Comparison of ENCODE assay signal across 9 mouse cellular contexts in genomic region chr14:28639056-28639455, GRCm38 (mm10).
"Had no signal": no experiment of that assay in that cellular context is flagged by ENCODE, and none has a peak within 500 bp of the region (broad histone marks: within the 10 kb centered on the region; RNA-seq: fewer than 3 reads in every experiment).

No protein-coding gene starts in this region.

- H3K27me3 ChIP-seq: kidney, embryonic 15.5 days; limb, embryonic 15.5 days; midbrain, embryonic 13.5 days; stomach, embryonic 15.5 days had no signal

- H3K9me3 ChIP-seq: kidney, embryonic 15.5 days; limb, embryonic 15.5 days; midbrain, embryonic 13.5 days; stomach, embryonic 15.5 days had no signal

- H3K27ac ChIP-seq: kidney, embryonic 15.5 days; limb, embryonic 15.5 days; liver, embryonic 14.5 days; midbrain, embryonic 13.5 days; stomach, embryonic 15.5 days had no signal

- H3K4me1 ChIP-seq: kidney, embryonic 15.5 days; limb, embryonic 15.5 days; midbrain, embryonic 13.5 days; stomach, embryonic 15.5 days had no signal

- DNase-seq: layer of hippocampus, adult 9-11 months; layer of hippocampus, postnatal 36 days; right cerebral cortex, postnatal 14 days; thymus, postnatal 36 days had no signal

- H3K4me3 ChIP-seq: kidney, embryonic 15.5 days; limb, embryonic 15.5 days; midbrain, embryonic 13.5 days; stomach, embryonic 15.5 days had no signal

- H3K36me3 ChIP-seq: kidney, embryonic 15.5 days; limb, embryonic 15.5 days; midbrain, embryonic 13.5 days; stomach, embryonic 15.5 days had no signal

- ATAC-seq: midbrain, embryonic 13.5 days had no signal

- H3K4me2 ChIP-seq: kidney, embryonic 15.5 days; limb, embryonic 15.5 days; midbrain, embryonic 13.5 days; stomach, embryonic 15.5 days had no signal

- H3K9ac ChIP-seq: kidney, embryonic 15.5 days; limb, embryonic 15.5 days; liver, embryonic 14.5 days; midbrain, embryonic 13.5 days; stomach, embryonic 15.5 days had no signal
